Mouse (Mus musculus) E14TG2a.4 (cell line): ENCODE data around the gene Borcs6.

Experiments
- CTCF ChIP-seq: conservative IDR thresholded peaks from 2 replicates; pipeline ENCODE4 v1.5.1; 2014; ENCODE audit warnings: low read length
- NANOG ChIP-seq: IDR thresholded peaks from 2 replicates; pipeline ENCODE4 v1.6.1; 2014; ENCODE audit warnings: borderline replicate concordance, low read length, mixed read lengths

DNA sequence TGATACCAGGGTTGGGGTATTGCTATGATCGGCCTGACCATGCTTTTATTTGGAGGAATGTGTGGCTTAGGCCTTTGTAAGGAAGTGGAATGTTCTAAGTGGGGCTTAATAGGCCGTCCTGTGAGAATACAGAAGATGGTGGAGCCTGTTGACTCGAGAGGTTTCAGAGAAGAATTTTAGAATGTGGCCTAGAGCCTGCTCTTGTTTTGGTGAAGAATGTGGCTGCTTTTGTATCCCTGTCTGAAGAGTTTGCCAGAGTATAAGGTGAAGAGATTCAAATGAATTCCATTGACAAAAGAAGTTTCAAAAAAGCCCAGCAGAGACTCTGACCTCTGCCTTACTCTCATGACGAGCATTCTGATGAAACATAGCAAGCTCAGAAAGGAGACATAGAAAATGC lies 7.7 kb upstream of the Borcs6 start:
- TF ChIP-seq CTCF (no peak), NANOG (no peak)
